Mouse (Mus musculus): Measurements from ENCODE around the gene Kcnj3.
"Not testable (repeated sequence)": the region's sequence is repeated elsewhere in the genome, so short reads cannot be mapped to it uniquely, and the experiment has no call there.

Gene Kcnj3

DNA sequence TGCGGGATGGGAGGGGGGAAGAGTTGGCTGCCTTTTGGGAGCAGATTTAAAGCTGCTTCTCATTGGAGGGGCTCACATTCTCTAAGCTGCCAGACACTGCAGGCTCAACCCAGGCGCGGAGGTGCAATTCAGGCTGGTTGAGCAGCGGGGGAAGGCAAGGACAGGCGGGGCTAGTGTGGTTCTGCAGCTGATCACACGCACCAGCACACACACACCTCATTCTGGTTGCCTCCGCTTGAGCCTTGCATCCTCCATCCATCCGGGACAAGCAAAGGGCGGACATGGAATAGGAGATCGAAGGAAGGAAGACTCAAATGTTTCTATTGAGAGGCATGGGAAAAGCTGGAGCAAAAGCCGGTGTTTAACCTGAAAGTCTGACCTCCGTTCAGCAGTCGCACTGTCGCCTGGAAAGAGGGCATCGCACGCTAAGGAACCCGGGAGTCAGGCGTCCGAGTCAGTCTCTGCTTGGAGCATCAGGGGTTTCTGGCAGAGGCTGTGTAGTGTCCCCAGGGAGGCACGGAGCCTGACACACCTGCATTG, at the start of gene Kcnj3:
Gene Kcnj3, plus strand, starts transcription at position 250 of the 540 bp plus-strand sequence.
- peak; percentile 50 for DNase-seq (ENCODE audit: low read depth, low spot score)

DNA sequence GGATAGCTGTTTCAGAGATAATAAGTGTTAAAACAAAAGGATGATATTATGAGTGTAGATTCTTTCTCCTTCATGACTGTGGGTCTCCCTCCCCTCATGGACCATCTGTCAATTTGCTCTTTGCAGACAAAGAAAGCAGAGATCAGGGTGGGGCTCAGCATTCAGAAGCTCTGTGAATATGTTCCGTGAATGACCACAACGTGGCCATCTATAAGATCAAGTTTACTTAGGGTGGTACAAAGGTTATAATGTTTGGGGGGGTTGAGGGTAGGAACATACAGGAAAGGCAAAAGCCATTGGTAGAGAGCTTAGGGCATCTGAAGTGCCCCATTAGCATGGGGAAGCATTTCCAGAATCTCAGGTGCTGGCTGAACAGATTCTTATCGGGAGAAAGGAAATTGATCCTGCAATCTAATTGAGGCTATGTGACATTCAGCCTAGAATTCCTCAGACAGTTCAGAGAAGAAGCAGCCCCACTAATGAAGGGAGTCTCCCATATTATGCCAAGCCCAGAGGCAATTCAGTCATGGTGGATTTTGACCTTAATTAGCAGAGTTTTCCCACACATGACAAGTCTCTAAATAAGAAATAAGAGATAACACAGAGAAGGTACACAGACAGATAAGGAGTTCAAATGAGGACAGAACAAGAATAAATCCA, 45.3 kb upstream of the Kcnj3 start:
- no peak for DNase-seq (ENCODE audit: low read depth, low spot score)

GRCm38 (mm10) chr2:55405307-55405706, 30.5 kb upstream of the Kcnj3 start:
- peak; percentile 54 for DNase-seq (ENCODE audit: low read depth, low spot score)

DNA sequence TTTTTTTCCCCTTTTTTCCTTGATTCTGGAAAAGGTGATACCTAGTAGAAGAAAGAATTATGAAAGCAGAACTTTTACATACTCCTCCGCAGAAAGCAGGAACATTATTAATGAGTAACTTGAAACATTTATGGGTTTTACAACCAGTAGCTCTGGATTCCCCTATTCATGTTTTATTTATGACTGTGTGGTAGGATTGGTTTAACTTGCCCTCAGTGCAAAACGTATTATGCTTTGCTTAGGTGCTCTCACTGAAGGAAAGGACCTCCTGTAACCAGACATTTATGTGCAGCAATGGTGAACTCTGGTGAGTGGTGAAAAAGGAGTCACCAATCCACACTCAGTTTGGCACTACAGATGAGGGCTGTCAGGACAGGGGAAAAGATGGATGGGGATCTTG, 8.1 kb upstream of the Kcnj3 start:
- DNase-seq (ENCODE audit: low read depth, low spot score) = no peak

DNA sequence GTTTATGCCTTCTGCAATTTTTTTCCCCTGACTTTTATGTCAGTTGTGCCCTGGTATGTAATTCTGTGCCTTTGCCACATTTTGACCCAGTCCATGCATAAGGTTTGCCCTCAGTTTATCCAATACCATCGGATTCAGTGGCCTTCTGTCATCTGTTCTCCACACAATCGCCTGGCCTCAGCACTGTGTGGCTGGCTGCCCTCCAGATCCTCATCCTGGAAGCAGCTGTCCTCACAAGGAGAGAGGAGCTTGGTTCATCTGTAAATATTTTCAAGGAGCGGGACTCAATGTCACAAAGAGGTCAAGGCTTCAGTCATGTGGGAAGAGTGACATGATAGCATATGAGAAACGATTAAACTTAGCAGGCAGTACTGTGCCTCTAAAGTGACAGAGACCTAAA, 3.7 kb upstream of the Kcnj3 start:
- no peak for DNase-seq (ENCODE audit: low read depth, low spot score)

DNA sequence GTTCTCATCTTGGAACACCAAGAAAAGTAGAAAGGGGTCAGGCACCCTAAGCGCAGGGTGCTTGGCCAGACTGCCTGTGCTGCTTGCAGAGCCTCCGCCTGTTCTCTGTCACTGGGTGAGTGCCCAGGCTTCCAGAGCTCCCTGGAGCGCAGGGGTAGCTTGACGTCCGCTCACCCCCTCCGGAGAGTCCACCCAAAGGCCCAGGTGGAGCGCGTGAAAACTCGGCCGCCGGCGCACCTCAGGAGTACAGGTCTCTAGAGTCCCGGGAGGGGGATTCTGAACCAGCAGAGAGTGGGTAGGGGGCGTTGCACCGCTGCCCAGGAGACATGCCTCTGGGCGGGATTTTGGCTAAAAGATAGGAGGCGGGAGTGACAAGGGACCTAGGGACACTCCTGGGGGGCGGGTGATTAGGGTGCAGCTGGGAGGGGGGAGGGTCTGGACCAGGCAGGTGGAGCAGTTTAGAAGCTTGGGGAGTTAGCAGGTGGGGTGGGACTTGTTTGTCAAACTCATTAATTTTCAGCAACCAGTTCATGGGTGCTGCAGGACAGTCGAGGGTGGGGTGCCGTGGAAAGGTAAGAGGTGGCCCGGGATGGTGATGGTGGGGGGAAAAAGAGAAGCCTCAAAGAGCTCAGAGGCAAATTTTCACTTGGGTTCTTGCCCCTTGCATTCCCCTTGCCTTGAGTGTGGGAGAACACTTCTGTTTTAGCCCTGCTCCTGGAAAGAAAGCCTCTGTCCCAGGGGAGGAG, 664 bp downstream of the Kcnj3 start:
- DNase-seq (ENCODE audit: low read depth, low spot score) = peak; percentile 40

DNA sequence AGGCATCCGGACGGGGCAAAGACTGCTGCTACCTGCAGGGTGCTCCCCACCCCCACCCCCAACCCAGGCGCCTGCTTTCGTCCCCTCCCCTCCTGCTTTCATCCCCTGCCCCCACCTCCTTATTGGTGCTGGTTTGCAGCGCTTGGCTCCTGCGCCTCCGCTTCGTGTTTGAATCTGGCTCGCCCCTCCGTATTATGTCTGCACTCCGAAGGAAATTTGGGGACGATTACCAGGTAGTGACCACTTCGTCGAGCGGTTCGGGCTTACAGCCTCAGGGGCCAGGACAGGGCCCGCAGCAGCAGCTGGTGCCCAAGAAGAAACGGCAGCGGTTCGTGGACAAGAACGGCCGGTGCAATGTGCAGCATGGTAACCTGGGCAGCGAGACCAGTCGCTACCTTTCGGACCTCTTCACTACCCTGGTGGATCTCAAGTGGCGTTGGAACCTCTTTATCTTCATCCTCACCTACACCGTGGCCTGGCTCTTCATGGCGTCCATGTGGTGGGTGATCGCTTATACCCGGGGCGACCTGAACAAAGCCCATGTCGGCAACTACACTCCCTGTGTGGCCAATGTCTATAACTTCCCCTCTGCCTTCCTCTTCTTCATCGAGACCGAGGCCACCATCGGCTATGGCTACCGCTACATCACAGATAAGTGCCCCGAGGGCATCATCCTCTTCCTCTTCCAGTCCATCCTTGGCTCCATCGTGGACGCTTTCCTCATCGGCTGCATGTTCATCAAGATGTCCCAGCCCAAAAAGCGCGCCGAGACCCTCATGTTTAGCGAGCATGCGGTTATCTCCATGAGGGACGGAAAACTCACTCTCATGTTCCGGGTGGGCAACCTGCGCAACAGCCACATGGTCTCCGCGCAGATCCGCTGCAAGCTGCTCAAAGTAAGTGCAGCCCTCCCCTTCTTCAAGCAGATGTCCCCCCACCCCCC, 1.5 kb downstream of the Kcnj3 start:
- peak; percentile 47 for DNase-seq (ENCODE audit: low read depth, low spot score)

GRCm38 (mm10) chr2:55437977-55438376, 2.2 kb downstream of the Kcnj3 start:
- DNase-seq (ENCODE audit: low read depth, low spot score) = peak; percentile 8

- no peak for DNase-seq (ENCODE audit: low read depth, low spot score)
Observed at GRCm38 (mm10) chr2:55439211-55439610, 3.4 kb downstream of the Kcnj3 start.

DNA sequence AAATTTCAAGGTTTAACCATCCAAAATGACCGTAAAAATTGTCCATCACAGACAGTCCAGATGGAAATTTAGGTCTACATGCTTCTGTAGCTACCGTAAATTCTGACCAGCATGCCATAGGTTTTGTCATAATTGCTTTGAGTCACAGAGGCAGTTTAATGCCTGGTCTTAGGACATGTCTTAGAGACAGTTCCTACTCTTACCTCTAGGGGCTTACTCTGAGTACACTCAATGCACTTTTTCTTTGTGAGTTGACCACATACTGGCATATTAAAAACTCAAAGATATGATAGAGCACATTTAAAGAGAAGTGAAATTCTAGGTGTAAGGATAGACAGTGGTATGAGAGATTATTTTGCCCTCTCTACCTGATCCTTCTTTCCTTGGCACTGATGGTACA, 6.2 kb downstream of the Kcnj3 start:
- DNase-seq (ENCODE audit: low read depth, low spot score) = peak; percentile 46

- no peak for DNase-seq (ENCODE audit: low read depth, low spot score)
Observed at GRCm38 (mm10) chr2:55447298-55447697, 11.5 kb downstream of the Kcnj3 start.

- no peak for DNase-seq (ENCODE audit: low read depth, low spot score)
Observed at GRCm38 (mm10) chr2:55450774-55451173, 15.0 kb downstream of the Kcnj3 start.

GRCm38 (mm10) chr2:55459195-55459594, 23.4 kb downstream of the Kcnj3 start:
- no peak for DNase-seq (ENCODE audit: low read depth, low spot score)

- no peak for DNase-seq (ENCODE audit: low read depth, low spot score)
Observed at GRCm38 (mm10) chr2:55469141-55469540, 33.4 kb downstream of the Kcnj3 start.

DNA sequence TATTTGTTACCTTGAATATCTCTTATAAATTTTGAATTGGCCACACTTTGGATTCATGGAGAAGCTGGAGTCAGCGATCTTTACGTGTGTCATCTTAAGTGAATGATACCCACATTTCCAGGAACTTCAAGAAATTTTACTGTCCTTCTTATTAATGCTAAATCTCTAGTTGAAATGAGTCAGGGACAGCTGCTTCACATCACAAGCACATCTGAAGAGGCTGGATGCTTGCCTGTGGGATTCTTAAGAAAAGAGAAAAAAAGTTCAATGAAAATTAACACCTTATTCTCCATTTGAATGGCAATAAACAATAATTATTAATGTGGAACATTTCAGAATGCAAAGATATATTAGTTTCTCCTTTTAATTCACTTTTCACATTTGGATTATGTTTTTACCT, 34.2 kb downstream of the Kcnj3 start:
- no peak for DNase-seq (ENCODE audit: low read depth, low spot score)

DNA sequence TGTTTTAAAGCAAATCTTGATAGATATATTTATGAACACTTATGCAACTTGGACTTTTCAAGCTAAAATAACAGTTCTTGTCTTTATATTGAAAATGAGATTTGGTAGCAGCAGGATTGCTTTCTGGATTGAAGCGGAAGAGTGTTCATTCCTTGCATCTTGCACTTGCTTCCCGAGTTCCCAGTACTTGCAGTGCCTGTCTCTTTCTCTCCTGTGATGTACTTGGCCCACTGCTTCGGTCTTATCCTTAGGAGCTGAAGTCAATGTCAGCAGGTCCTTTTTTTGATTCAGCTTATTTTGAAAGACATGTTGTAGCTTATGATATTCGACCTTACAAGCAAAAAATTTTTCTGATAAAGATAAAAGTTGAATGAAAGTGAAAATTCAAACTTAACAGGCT, 43.7 kb downstream of the Kcnj3 start:
- no peak for DNase-seq (ENCODE audit: low read depth, low spot score)

GRCm38 (mm10) chr2:55479933-55480601, 44.3 kb downstream of the Kcnj3 start:
- no peak for DNase-seq (ENCODE audit: low read depth, low spot score)

GRCm38 (mm10) chr2:55480602-55480965, 44.8 kb downstream of the Kcnj3 start:
- no peak for DNase-seq (ENCODE audit: low read depth, low spot score)

DNA sequence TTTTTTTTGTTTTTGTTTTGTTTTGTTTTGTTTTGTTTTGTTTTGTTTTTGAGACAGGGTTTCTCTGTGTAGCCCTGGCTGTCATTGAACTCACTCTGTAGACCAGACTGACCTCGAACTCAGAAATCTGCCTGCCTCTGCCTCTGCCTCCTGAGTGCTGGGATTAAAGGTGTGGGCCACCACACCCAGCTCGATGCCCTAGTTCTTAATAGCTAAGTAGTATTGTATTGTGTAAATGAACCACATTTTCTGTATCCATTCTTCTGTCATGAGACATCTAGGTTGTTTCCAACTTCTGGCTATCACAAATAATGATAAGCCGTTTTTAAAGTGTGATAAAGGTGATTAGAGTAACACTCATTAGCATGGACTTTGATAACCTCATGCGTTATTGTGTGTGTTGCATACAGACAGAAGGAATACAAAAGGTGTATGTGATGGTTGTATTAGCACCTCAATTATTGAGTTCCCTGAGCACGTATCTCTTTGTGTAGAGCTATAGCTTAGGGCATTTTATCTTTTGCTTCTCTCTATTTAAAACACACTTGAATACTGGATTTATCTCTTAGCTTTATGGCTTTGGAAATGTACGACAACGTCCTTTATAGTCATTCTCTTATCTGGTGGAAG, 49.8 kb downstream of the Kcnj3 start:
- DNase-seq (ENCODE audit: low read depth, low spot score) = not testable (repeated sequence)

GRCm38 (mm10) chr2:55503390-55504176, 67.8 kb downstream of the Kcnj3 start:
- DNase-seq (ENCODE audit: low read depth, low spot score) = no peak

All from R1 (cell line).